Mouse (Mus musculus) embryonic fibroblast, embryonic 13.5 days (primary cell): ENCODE results near the gene Adamts20.

ENCODE experiments used
- CTCF ChIP-seq: IDR thresholded peaks from 2 replicates; pipeline ENCODE4 v1.5.1; 2011; ENCODE audit warnings: mild to moderate bottlenecking, control low read depth, low read length, moderate library complexity, borderline replicate concordance; ENCODE audit not compliant: insufficient read depth
- POLR2A ChIP-seq: IDR thresholded peaks from 2 replicates; pipeline ENCODE4 v1.6.1; 2011; ENCODE audit warnings: low read depth, mild to moderate bottlenecking, control low read depth, low read length, moderate library complexity

- TF ChIP-seq POLR2A (0 out of 2 replicates have a peak, but pooled peaks have one; percentile 16), CTCF (no peak)
These were observed 20.6 kb downstream of the Adamts20 start for GRCm38 (mm10) chr15:94444437-94445136.
